Mouse (Mus musculus) MEL (cell line): Measurements from ENCODE around the gene Frg2f1. TPM values are rescaled to one million over a fixed set of nuclear protein-coding genes. Genes with fewer than 3 reads are reported as not detected.
A peak's percentile ranks its signal among the peaks of the same experiment; 100 is the strongest.

Source experiments
- DNase-seq: peaks from one replicate; pipeline ENCODE4 v3.0.0; 2011; ENCODE audit warnings: low read depth, low spot score
- H3K27ac ChIP-seq: 2 replicates; pipeline ENCODE4 v1.5.1; 2012; ENCODE audit warnings: low read depth, mild to moderate bottlenecking, control low read depth, low read length, moderate library complexity; ENCODE audit not compliant: control insufficient read depth
- H3K27me3 ChIP-seq, 2 experiments: fragments of 150-350 bp in 1 of 2; sonication (generic) in 1 of 2; 2 replicates each; pipeline ENCODE4 v1.6.1; 2012; ENCODE audit warnings: low read length in 2 of 2, mild to moderate bottlenecking in 2 of 2, improper control_type of control experiment in 1 of 2, moderate library complexity in 1 of 2; ENCODE audit not compliant: insufficient read depth in 2 of 2, control insufficient read depth in 1 of 2
- H3K36me3 ChIP-seq, 2 experiments: 2 replicates each; pipeline ENCODE4 v1.6.1; 2012 to 2014; ENCODE audit warnings: low read length in 2 of 2, improper control_type of control experiment in 1 of 2, inconsistent platforms in 1 of 2, mild to moderate bottlenecking in 1 of 2; ENCODE audit not compliant: insufficient read depth in 2 of 2, control insufficient read depth in 1 of 2
- H3K4me1 ChIP-seq, 2 experiments: fragments of 150-350 bp in 1 of 2; sonication (generic) in 1 of 2; 2 replicates each; pipeline ENCODE4 v1.6.1; 2012; ENCODE audit warnings: low read length in 2 of 2, improper control_type of control experiment in 1 of 2, mild to moderate bottlenecking in 1 of 2; ENCODE audit not compliant: insufficient read depth in 2 of 2, control insufficient read depth in 1 of 2
- H3K4me3 ChIP-seq, 2 experiments: fragments of 150-350 bp in 1 of 2; sonication (generic) in 1 of 2; 2 replicates each; pipeline ENCODE4 v1.5.1; 2012; ENCODE audit warnings: low read depth in 2 of 2, low read length in 2 of 2, mild to moderate bottlenecking in 2 of 2, moderate library complexity in 2 of 2, control low read depth in 1 of 2, improper control_type of control experiment in 1 of 2; ENCODE audit not compliant: control insufficient read depth in 1 of 2, insufficient read depth in 1 of 2
- H3K79me2 ChIP-seq: 2 replicates; pipeline ENCODE4 v1.6.1; 2012; ENCODE audit warnings: mild to moderate bottlenecking, low read length, moderate library complexity; ENCODE audit not compliant: control insufficient read depth, poor library complexity, insufficient read depth
- H3K9ac ChIP-seq: 2 replicates; pipeline ENCODE4 v1.6.1; 2012; ENCODE audit warnings: low read depth, mild to moderate bottlenecking, control low read depth, low read length, moderate library complexity; ENCODE audit not compliant: control insufficient read depth, poor library complexity, severe bottlenecking
- H3K9me3 ChIP-seq: fragments of 150-350 bp; sonication (generic); replicated peaks from 2 replicates; pipeline ENCODE4 v1.6.1; 2012; ENCODE audit warnings: mild to moderate bottlenecking, low read length, improper control_type of control experiment, moderate library complexity; ENCODE audit not compliant: insufficient read depth
- BHLHE40 ChIP-seq: IDR thresholded peaks from 2 replicates; pipeline ENCODE4 v1.6.1; 2012; ENCODE audit warnings: low read depth, mild to moderate bottlenecking, inconsistent platforms, low read length, improper control_type of control experiment, borderline replicate concordance
- CHD1 ChIP-seq: IDR thresholded peaks from 2 replicates; pipeline ENCODE4 v1.6.1; 2012; ENCODE audit warnings: low read depth, mild to moderate bottlenecking, inconsistent platforms, low read length, improper control_type of control experiment
- CHD2 ChIP-seq: IDR thresholded peaks from 2 replicates; pipeline ENCODE4 v1.6.1; 2011; ENCODE audit warnings: low read length, improper control_type of control experiment
- CTCF ChIP-seq, 3 experiments: IDR thresholded peaks in 2 of 3; conservative IDR thresholded peaks in 1 of 3; 2 replicates each; pipeline ENCODE4 v1.5.1; 2011 to 2012; ENCODE audit warnings: low read length in 3 of 3, low read depth in 2 of 3, mild to moderate bottlenecking in 2 of 3, improper control_type of control experiment in 1 of 3, inconsistent platforms in 1 of 3, mixed read lengths in 1 of 3, moderate library complexity in 1 of 3; ENCODE audit not compliant: control insufficient read depth in 1 of 3, insufficient read depth in 1 of 3, poor library complexity in 1 of 3, severe bottlenecking in 1 of 3
- E2F4 ChIP-seq: IDR thresholded peaks from 2 replicates; pipeline ENCODE4 v1.6.1; 2011; ENCODE audit warnings: low read depth, low read length, improper control_type of control experiment, borderline replicate concordance
- ELF1 ChIP-seq: IDR thresholded peaks from 2 replicates; pipeline ENCODE4 v1.6.1; 2014; ENCODE audit warnings: low read depth, mild to moderate bottlenecking, inconsistent platforms, low read length, improper control_type of control experiment, moderate library complexity
- EP300 ChIP-seq, 2 experiments: IDR thresholded peaks; 2 replicates each; pipeline ENCODE4 v1.6.1; 2011; ENCODE audit warnings: improper control_type of control experiment in 2 of 2, low read length in 2 of 2, low read depth in 1 of 2, mild to moderate bottlenecking in 1 of 2
- ETS1 ChIP-seq: IDR thresholded peaks from 2 replicates; pipeline ENCODE4 v1.6.1; 2012; ENCODE audit warnings: low read depth, mild to moderate bottlenecking, inconsistent platforms, low read length, improper control_type of control experiment, moderate library complexity
- GABPA ChIP-seq: IDR thresholded peaks from 2 replicates; pipeline ENCODE4 v1.6.1; 2012; ENCODE audit warnings: low read depth, mild to moderate bottlenecking, inconsistent platforms, low read length, improper control_type of control experiment, moderate library complexity
- GATA1 ChIP-seq: IDR thresholded peaks from 2 replicates; pipeline ENCODE4 v1.6.1; 2011; ENCODE audit warnings: low read depth, low read length, improper control_type of control experiment
- HCFC1 ChIP-seq: IDR thresholded peaks from 2 replicates; pipeline ENCODE4 v1.6.1; 2012; ENCODE audit warnings: low read depth, mild to moderate bottlenecking, inconsistent platforms, low read length, improper control_type of control experiment, moderate library complexity
- JUND ChIP-seq: IDR thresholded peaks from 2 replicates; pipeline ENCODE4 v1.6.1; 2011; ENCODE audit warnings: low read depth, mild to moderate bottlenecking, improper control_type of control experiment, low read length
- KAT2A ChIP-seq: conservative IDR thresholded peaks from 2 replicates; pipeline ENCODE4 v1.6.1; 2012; ENCODE audit warnings: low read depth, low read length, improper control_type of control experiment, inconsistent platforms
- MAX ChIP-seq: IDR thresholded peaks from 2 replicates; pipeline ENCODE4 v1.6.1; 2011; ENCODE audit warnings: low read length, improper control_type of control experiment
- MAZ ChIP-seq: IDR thresholded peaks from 2 replicates; pipeline ENCODE4 v1.6.1; 2012; ENCODE audit warnings: low read depth, mild to moderate bottlenecking, inconsistent platforms, low read length, improper control_type of control experiment
- MEF2A ChIP-seq: IDR thresholded peaks from 2 replicates; pipeline ENCODE4 v1.6.1; 2014; ENCODE audit warnings: low read depth, mild to moderate bottlenecking, inconsistent platforms, low read length, improper control_type of control experiment; ENCODE audit not compliant: poor library complexity, insufficient replicate concordance, severe bottlenecking; ENCODE audit errors: extremely low read depth
- MYB ChIP-seq: IDR thresholded peaks from 2 replicates; pipeline ENCODE4 v1.6.1; 2011; ENCODE audit warnings: mild to moderate bottlenecking, low read depth, low read length, improper control_type of control experiment
- MYC ChIP-seq: IDR thresholded peaks from 2 replicates; pipeline ENCODE4 v1.6.1; 2011; ENCODE audit warnings: low read depth, mild to moderate bottlenecking, low read length, improper control_type of control experiment, moderate library complexity
- NELFE ChIP-seq: IDR thresholded peaks from 2 replicates; pipeline ENCODE4 v1.6.1; 2011; ENCODE audit warnings: low read depth, low read length, improper control_type of control experiment
- NRF1 ChIP-seq: IDR thresholded peaks from 2 replicates; pipeline ENCODE4 v1.6.1; 2014; ENCODE audit warnings: low read depth, mild to moderate bottlenecking, inconsistent platforms, low read length, improper control_type of control experiment, moderate library complexity; ENCODE audit not compliant: poor library complexity, insufficient read depth, severe bottlenecking
- POLR2A ChIP-seq, 2 experiments: IDR thresholded peaks; 2 replicates each; pipeline ENCODE4 v1.6.1; 2011 to 2012; ENCODE audit warnings: low read length in 2 of 2, mild to moderate bottlenecking in 2 of 2, control low read depth in 1 of 2, improper control_type of control experiment in 1 of 2, low read depth in 1 of 2, moderate library complexity in 1 of 2; ENCODE audit not compliant: control insufficient read depth in 1 of 2, insufficient read depth in 1 of 2, poor library complexity in 1 of 2
- POLR2AphosphoS2 ChIP-seq: IDR thresholded peaks from 2 replicates; pipeline ENCODE4 v1.6.1; 2011; ENCODE audit warnings: low read length, improper control_type of control experiment
- POLR2AphosphoS5 ChIP-seq: IDR thresholded peaks from 2 replicates; pipeline ENCODE4 v1.6.1; 2012; ENCODE audit warnings: low read depth, borderline replicate concordance, mild to moderate bottlenecking, inconsistent platforms, low read length, moderate library complexity, mixed read lengths
- RCOR1 ChIP-seq: IDR thresholded peaks from 2 replicates; pipeline ENCODE4 v1.6.1; 2012; ENCODE audit warnings: low read depth, mild to moderate bottlenecking, inconsistent platforms, low read length, improper control_type of control experiment
- SIN3A ChIP-seq: IDR thresholded peaks from 2 replicates; pipeline ENCODE4 v1.6.1; 2012; ENCODE audit warnings: low read length, improper control_type of control experiment, inconsistent platforms
- SMC3 ChIP-seq: IDR thresholded peaks from 2 replicates; pipeline ENCODE4 v1.6.1; 2011; ENCODE audit warnings: low read depth, low read length, improper control_type of control experiment
- TAL1 ChIP-seq: IDR thresholded peaks from 2 replicates; pipeline ENCODE4 v1.6.1; 2012; ENCODE audit warnings: mild to moderate bottlenecking, inconsistent platforms, low read length, moderate library complexity, mixed read lengths
- TBP ChIP-seq: IDR thresholded peaks from 2 replicates; pipeline ENCODE4 v1.8.0; 2011; ENCODE audit warnings: low read depth, low read length, improper control_type of control experiment
- TCF12 ChIP-seq: IDR thresholded peaks from 2 replicates; pipeline ENCODE4 v1.6.1; 2014; ENCODE audit warnings: low read depth, mild to moderate bottlenecking, inconsistent platforms, low read length, improper control_type of control experiment, moderate library complexity
- UBTF ChIP-seq: IDR thresholded peaks from 2 replicates; pipeline ENCODE4 v1.6.1; 2012; ENCODE audit warnings: low read depth, mild to moderate bottlenecking, inconsistent platforms, low read length, improper control_type of control experiment, moderate library complexity, borderline replicate concordance; ENCODE audit not compliant: insufficient read depth
- USF1 ChIP-seq: IDR thresholded peaks from 2 replicates; pipeline ENCODE4 v1.6.1; 2014; ENCODE audit warnings: low read depth, mild to moderate bottlenecking, inconsistent platforms, low read length, improper control_type of control experiment, moderate library complexity
- ZC3H11A ChIP-seq: IDR thresholded peaks from 2 replicates; pipeline ENCODE4 v1.6.1; 2012; ENCODE audit warnings: low read depth, mild to moderate bottlenecking, inconsistent platforms, low read length, improper control_type of control experiment
- ZKSCAN1 ChIP-seq: IDR thresholded peaks from 2 replicates; pipeline ENCODE4 v1.6.1; 2012; ENCODE audit warnings: low read depth, mild to moderate bottlenecking, inconsistent platforms, low read length, improper control_type of control experiment, moderate library complexity
- ZMIZ1 ChIP-seq: IDR thresholded peaks from 2 replicates; pipeline ENCODE4 v1.6.1; 2012; ENCODE audit warnings: low read depth, mild to moderate bottlenecking, inconsistent platforms, low read length, improper control_type of control experiment, moderate library complexity
- ZNF384 ChIP-seq: IDR thresholded peaks from 2 replicates; pipeline ENCODE4 v1.6.1; 2012; ENCODE audit warnings: low read depth, mild to moderate bottlenecking, inconsistent platforms, low read length, improper control_type of control experiment
- polyA plus RNA-seq, 2 experiments: library from polyadenylated mRNA; stranded (reverse) in 1 of 2; unstranded in 1 of 2; fragments of >175 nt in 1 of 2; fragments of >200 nt in 1 of 2; gene quantifications; 2 replicates each; pipeline versions ENCODE4 v1.2.1 to v1.2.4; 2012; ENCODE audit warnings: low replicate concordance in 2 of 2, low read depth in 1 of 2; ENCODE audit not compliant: insufficient read length in 2 of 2, insufficient read depth in 1 of 2, missing spikeins in 1 of 2
- total RNA-seq: library from RNA; depleted of rRNA; stranded (reverse); fragments of 300-350 nt; gene quantifications from 2 replicates; pipeline ENCODE4 v1.2.3, GENCODE M21; 2012; rRNA removed

Frg2f1 gene
- 1.2 and 1.5 TPM in 2 replicates for total RNA-seq
- 1 to 10 TPM in 1 of 2 experiments, not detected in 1; 2.0 TPM for polyA plus RNA-seq

DNA sequence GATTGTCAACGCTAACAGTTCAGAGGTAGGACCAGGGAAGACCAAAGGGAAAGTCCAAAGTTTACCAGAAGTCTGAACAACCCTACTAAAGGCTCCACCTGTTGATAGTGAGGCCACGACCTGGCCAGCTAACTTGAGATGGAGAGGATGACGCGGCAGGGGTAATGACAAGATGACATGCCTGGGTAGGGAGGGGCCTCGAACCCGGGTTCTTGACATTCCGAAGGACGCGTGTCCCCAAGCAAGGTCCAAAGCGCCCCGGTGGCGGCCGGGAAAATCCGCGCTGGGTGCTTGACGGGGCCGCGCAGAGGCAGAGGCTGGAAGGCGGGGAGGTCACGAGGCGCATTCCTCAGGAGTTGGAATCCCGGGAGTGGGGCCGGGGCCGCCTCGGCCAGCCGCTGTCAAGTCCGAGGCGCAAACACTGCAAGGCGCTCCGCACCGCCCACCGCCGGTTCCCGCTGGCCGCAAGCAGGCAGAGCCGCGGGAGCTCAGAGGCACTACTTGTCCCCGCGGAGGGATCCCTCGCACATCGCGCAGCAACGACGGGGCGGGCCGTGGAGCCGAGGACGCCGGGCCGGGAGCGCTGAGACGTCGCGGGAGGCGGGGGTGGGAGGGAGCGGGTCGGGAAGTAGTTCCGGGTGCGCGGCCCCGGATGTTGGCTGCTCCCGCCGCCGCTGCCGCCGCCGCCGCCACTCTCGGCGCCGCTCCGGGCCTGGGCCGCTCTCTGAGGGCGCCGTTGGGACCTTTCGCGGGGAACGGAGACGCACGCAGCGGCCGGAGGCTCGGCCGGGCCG is at the start of gene Frg2f1:
Frg2f1 (minus strand) TSS at position 499 of the 794 bp plus-strand sequence.
- peak within 1 kb of the TSS; percentile 69 for H3K27ac ChIP-seq
- no peaks in the 10 kb centered on the region for H3K9me3 ChIP-seq
- no peaks in the 10 kb centered on the region for H3K27me3 ChIP-seq
- peaks cover 38% of the 10 kb centered on the region for H3K79me2 ChIP-seq
- H3K9ac ChIP-seq: peak within 1 kb of the TSS; percentile 97
- peaks cover 0 to 24% of the 10 kb centered on the region in 2 experiments; a peak in 3 of 4 replicates for H3K36me3 ChIP-seq
- H3K4me3 ChIP-seq: peak within 1 kb of the TSS; percentile 95
- peak; percentile 95 for DNase-seq
- H3K4me1 ChIP-seq: peaks cover 14 to 15% of the 10 kb centered on the region in 2 experiments
- TF ChIP-seq MEF2A (peak; percentile 36; the same call in 1 of the 2 replicates), ELF1 (peak; percentile 74), CTCF (IDR thresholded peaks at IDR 0.05 in 2 of 3, conservative IDR thresholded peaks at IDR 0.05 in 1 of 3; ENCODE audit: control insufficient read depth in 1 of 3, insufficient read depth in 1 of 3, low read depth in 2 of 3, low read length in 3 of 3, poor library complexity in 1 of 3, severe bottlenecking in 1 of 3) (no peak), RCOR1 (peak; percentile 39), GATA1 (no peak), E2F4 (no peak), TCF12 (peak; percentile 62; the same call in 1 of the 2 replicates), NRF1 (peak; percentile 35; the same call in 1 of the 2 replicates), MYB (no peak), KAT2A (peak; percentile 75), USF1 (peak; percentile 52; the same call in 1 of the 2 replicates), UBTF (no peak), MYC (0 out of 2 replicates have a peak, but pooled peaks have one; percentile 23), ZC3H11A (no peak), ETS1 (peak; percentile 63), CHD2 (no peak; the same call in 1 of the 2 replicates), TAL1 (no peak), POLR2AphosphoS5 (no peak), BHLHE40 (no peak), ZNF384 (no peak), POLR2A (IDR thresholded peaks at IDR 0.05; ENCODE audit: control insufficient read depth in 1 of 2, insufficient read depth in 1 of 2, low read depth in 1 of 2, low read length in 2 of 2, poor library complexity in 1 of 2) (peak; percentile 55 to 68; a peak in 2 of 4 replicates), HCFC1 (peak; percentile 84), ZKSCAN1 (no peak), POLR2AphosphoS2 (no peak), NELFE (peak; percentile 45; the same call in 1 of the 2 replicates), MAZ (peak; percentile 98), TBP (no peak), EP300 (IDR thresholded peaks at IDR 0.05; ENCODE audit: low read depth in 1 of 2, low read length in 2 of 2) (no peak), GABPA (0 out of 2 replicates have a peak, but pooled peaks have one; percentile 33), ZMIZ1 (peak; percentile 71; the same call in 1 of the 2 replicates), CHD1 (0 out of 2 replicates have a peak, but pooled peaks have one; percentile 48), SMC3 (no peak; the same call in 1 of the 2 replicates), MAX (peak; percentile 68), JUND (no peak), SIN3A (peak; percentile 85)
